Mouse (Mus musculus) liver, postnatal 0 days (tissue): ENCODE data around the gene Mpc1.

Experiments used
- CTCF ChIP-seq: sonication (generic); IDR thresholded peaks from 2 replicates; pipeline ENCODE4 v1.5.1; 2016; ENCODE audit warnings: antibody characterized with exemption, low read depth
- EP300 ChIP-seq: IDR thresholded peaks from 2 replicates; pipeline ENCODE4 v1.6.1; 2016; ENCODE audit warnings: antibody characterized with exemption, low read depth, mild to moderate bottlenecking

DNA sequence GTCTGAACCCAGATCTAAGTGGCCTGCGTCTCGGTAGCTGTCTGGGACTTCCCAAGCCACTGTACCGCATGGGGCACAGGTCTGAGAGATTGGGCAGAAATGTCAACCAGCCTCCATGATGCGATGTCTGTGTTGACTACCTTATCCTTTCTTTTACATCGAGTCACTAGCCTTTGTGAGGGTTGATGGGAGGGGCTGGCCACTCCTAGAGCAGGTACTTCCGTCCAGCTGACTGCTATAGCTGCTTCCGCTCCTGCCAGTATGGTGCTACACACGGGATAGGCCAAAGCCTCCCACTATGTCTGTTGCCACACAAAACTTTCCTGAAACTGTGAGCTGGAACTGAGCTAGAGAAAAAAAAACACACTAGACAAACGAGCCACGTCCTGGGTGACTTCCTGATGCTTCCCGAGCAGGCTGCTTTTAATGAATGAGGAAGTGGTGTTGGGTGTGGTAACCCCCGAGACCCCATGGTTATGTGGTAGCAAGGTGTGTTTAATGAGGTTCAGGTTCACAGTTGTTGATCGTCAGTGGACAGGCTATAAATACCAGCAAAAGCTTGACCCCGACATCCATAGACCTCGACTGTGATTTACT, 49.0 kb upstream of the Mpc1 start:
- TF ChIP-seq EP300: no peak
- TF ChIP-seq CTCF: no peak
